Mouse (Mus musculus) ES-Bruce4 (cell line): ENCODE results near the gene Cyp27b1. TPM values are rescaled to one million over a fixed set of nuclear protein-coding genes. Genes with fewer than 3 reads are reported as not detected.

Source experiments
- H3K27ac ChIP-seq: 2 replicates; pipeline ENCODE4 v1.5.1; 2012; ENCODE audit warnings: low read length, inconsistent platforms; ENCODE audit not compliant: insufficient read depth
- H3K27me3 ChIP-seq: 2 replicates; pipeline ENCODE4 v1.6.1; 2012; ENCODE audit warnings: mild to moderate bottlenecking, low read length, inconsistent platforms; ENCODE audit not compliant: control insufficient read depth, poor library complexity, insufficient read depth, severe bottlenecking
- H3K36me3 ChIP-seq: 2 replicates; pipeline ENCODE4 v1.6.1; 2012; ENCODE audit warnings: inconsistent platforms, mild to moderate bottlenecking, low read length, moderate library complexity; ENCODE audit not compliant: control insufficient read depth, poor library complexity, insufficient read depth, severe bottlenecking
- H3K4me1 ChIP-seq: one replicate; pipeline ENCODE4 v1.8.1; 2011; ENCODE audit warnings: low read length; ENCODE audit not compliant: control insufficient read depth, insufficient read depth
- H3K4me3 ChIP-seq: 2 replicates; pipeline ENCODE4 v1.5.1; 2011; ENCODE audit warnings: low read depth, mild to moderate bottlenecking, low read length
- H3K9ac ChIP-seq: 2 replicates; pipeline ENCODE4 v1.6.1; 2012; ENCODE audit warnings: low read depth, mild to moderate bottlenecking, inconsistent platforms; ENCODE audit not compliant: poor library complexity, severe bottlenecking
- H3K9me3 ChIP-seq: replicated peaks from 2 replicates; pipeline ENCODE4 v1.6.1; 2012; ENCODE audit warnings: mild to moderate bottlenecking, low read length, inconsistent platforms; ENCODE audit not compliant: control insufficient read depth, poor library complexity, insufficient read depth, severe bottlenecking
- CTCF ChIP-seq: IDR thresholded peaks from one replicate; pipeline ENCODE4 v1.8.1; 2011; ENCODE audit warnings: low read depth, low read length
- EP300 ChIP-seq: IDR thresholded peaks from 2 replicates; pipeline ENCODE4 v1.6.1; 2011; ENCODE audit warnings: low read depth, low read length; ENCODE audit not compliant: insufficient read depth
- POLR2A ChIP-seq: IDR thresholded peaks from one replicate; pipeline ENCODE4 v1.8.1; 2011; ENCODE audit warnings: low read length; ENCODE audit not compliant: insufficient read depth
- polyA plus RNA-seq: library from polyadenylated mRNA; stranded (reverse); fragments of >200 nt; gene quantifications from 2 replicates; pipeline ENCODE4 v1.2.4, GENCODE M21; 2011; ENCODE audit warnings: low read depth; ENCODE audit not compliant: missing spikeins, insufficient read depth, insufficient read length

The Cyp27b1 gene
- polyA plus RNA-seq, 1 experiment, result 0.42 TPM

- no peak for TF ChIP-seq EP300
- TF ChIP-seq POLR2A, result no peak
- TF ChIP-seq CTCF, result no peak
- Histone ChIP-seq H3K27me3 (peaks cover 15% of the 10 kb centered on the region), H3K9ac (peak overlapping the region; percentile 42), H3K4me1 (no peaks in the 10 kb centered on the region), H3K27ac (no peak overlapping the region), H3K4me3 (peak overlapping the region; percentile 47), H3K9me3 (no peaks in the 10 kb centered on the region), H3K36me3 (no peaks in the 10 kb centered on the region)
These were observed 31.8 kb downstream of the Cyp27b1 start for GRCm38 (mm10) chr10:127079665-127080391.

GRCm38 (mm10) chr10:127080901-127081780, 33.1 kb downstream of the Cyp27b1 start:
- Histone ChIP-seq H3K4me1 (no peaks in the 10 kb centered on the region), H3K27me3 (peaks cover 15% of the 10 kb centered on the region), H3K36me3 (no peaks in the 10 kb centered on the region), H3K9ac (0 out of 2 replicates have a peak overlapping the region, but pooled peaks have one; percentile 37), H3K9me3 (no peaks in the 10 kb centered on the region), H3K27ac (no peak overlapping the region), H3K4me3 (no peak overlapping the region)
- TF ChIP-seq POLR2A (no peak), CTCF (no peak), EP300 (no peak)

- no peak overlapping the region for H3K27ac ChIP-seq
- H3K9ac ChIP-seq, result no peak overlapping the region
- H3K4me3 ChIP-seq, result no peak overlapping the region
- no peaks in the 10 kb centered on the region for H3K4me1 ChIP-seq
- peaks cover 15% of the 10 kb centered on the region for H3K27me3 ChIP-seq
- H3K9me3 ChIP-seq, result no peaks in the 10 kb centered on the region
- TF ChIP-seq CTCF, result no peak
- no peak for TF ChIP-seq POLR2A
- no peak for TF ChIP-seq EP300
- no peaks in the 10 kb centered on the region for H3K36me3 ChIP-seq
These were observed 34.1 kb downstream of the Cyp27b1 start for GRCm38 (mm10) chr10:127081996-127082620.

- no peak for TF ChIP-seq POLR2A
- TF ChIP-seq CTCF, result no peak
- no peak for TF ChIP-seq EP300
- Histone ChIP-seq H3K9me3 (no peaks in the 10 kb centered on the region), H3K27me3 (peaks cover 15% of the 10 kb centered on the region), H3K4me3 (no peak overlapping the region), H3K27ac (no peak overlapping the region), H3K9ac (no peak overlapping the region), H3K4me1 (no peaks in the 10 kb centered on the region), H3K36me3 (no peaks in the 10 kb centered on the region)
These were observed 35.4 kb downstream of the Cyp27b1 start for GRCm38 (mm10) chr10:127083292-127083914.

GRCm38 (mm10) chr10:127083915-127084306, 35.9 kb downstream of the Cyp27b1 start:
- Histone ChIP-seq H3K27me3 (peaks cover 13% of the 10 kb centered on the region), H3K4me3 (no peak overlapping the region), H3K9me3 (no peaks in the 10 kb centered on the region), H3K36me3 (no peaks in the 10 kb centered on the region), H3K4me1 (no peaks in the 10 kb centered on the region), H3K9ac (no peak overlapping the region), H3K27ac (no peak overlapping the region)
- TF ChIP-seq EP300, result no peak
- TF ChIP-seq CTCF, result no peak
- no peak for TF ChIP-seq POLR2A
